Mouse (Mus musculus): ENCODE data around the gene Arvcf. TPM values are rescaled to one million over a fixed set of nuclear protein-coding genes. Genes with fewer than 3 reads are reported as not detected.

Arvcf gene
- polyA plus RNA-seq, 1 experiment from 2014 or later: 116 TPM

GRCm38 (mm10) chr16:18393595-18393994 lies 45.6 kb downstream of the Arvcf start:
- Histone ChIP-seq H3K36me3 (replicated peaks) (peaks cover 28% of the 10 kb centered on the region), H3K27me3 (ENCODE audit: poor library complexity, severe bottlenecking) (no peaks in the 10 kb centered on the region), H3K9me3 (no peaks in the 10 kb centered on the region), H3K4me1 (peaks cover 84% of the 10 kb centered on the region), H3K4me3 (peak overlapping the region; percentile 88), H3K27ac (peak overlapping the region; percentile 96)
- WGBS: 50% methylated on average over 5 of the region's 5 CpGs
- no peak for DNase-seq (ENCODE audit: extremely low spot score, low spot score)

GRCm38 (mm10) chr16:18394056-18394455 lies 46.1 kb downstream of the Arvcf start:
- Histone ChIP-seq H3K36me3 (replicated peaks) (peaks cover 32% of the 10 kb centered on the region), H3K4me3 (peak overlapping the region; percentile 88), H3K27me3 (ENCODE audit: poor library complexity, severe bottlenecking) (no peaks in the 10 kb centered on the region), H3K27ac (peak overlapping the region; percentile 96), H3K9me3 (no peaks in the 10 kb centered on the region), H3K4me1 (peaks cover 84% of the 10 kb centered on the region)
- 87% methylated on average over 3 of the region's 3 CpGs for WGBS
- DNase-seq (ENCODE audit: extremely low spot score, low spot score): no peak

GRCm38 (mm10) chr16:18394777-18395619 lies 47.0 kb downstream of the Arvcf start:
- Histone ChIP-seq H3K27ac (peak overlapping the region; percentile 84), H3K4me1 (peaks cover 84% of the 10 kb centered on the region), H3K4me3 (peak overlapping the region; percentile 41), H3K36me3 (replicated peaks) (peaks cover 42% of the 10 kb centered on the region), H3K9me3 (no peaks in the 10 kb centered on the region), H3K27me3 (ENCODE audit: poor library complexity, severe bottlenecking) (no peaks in the 10 kb centered on the region)
- 25% methylated on average over 11 of the region's 11 CpGs for WGBS
- no peak for DNase-seq (ENCODE audit: extremely low spot score, low spot score)

- peak overlapping the region; percentile 84 for H3K27ac ChIP-seq
- peaks cover 48% of the 10 kb centered on the region for H3K36me3 ChIP-seq (replicated peaks)
- H3K4me1 ChIP-seq: peaks cover 84% of the 10 kb centered on the region
- whole genome bisulfite sequencing: 44% methylated on average over 6 of the region's 7 CpGs
- H3K4me3 ChIP-seq: peak overlapping the region; percentile 41
- no peaks in the 10 kb centered on the region for H3K27me3 ChIP-seq (ENCODE audit: poor library complexity, severe bottlenecking)
- H3K9me3 ChIP-seq: no peaks in the 10 kb centered on the region
- no peak for DNase-seq (ENCODE audit: extremely low spot score, low spot score)
These were observed 47.6 kb downstream of the Arvcf start for GRCm38 (mm10) chr16:18395620-18396036.

- WGBS: 84% methylated on average over 2 of the region's 2 CpGs
- Histone ChIP-seq H3K36me3 (replicated peaks) (peaks cover 54% of the 10 kb centered on the region), H3K4me1 (peaks cover 90% of the 10 kb centered on the region), H3K4me3 (peak overlapping the region; percentile 41), H3K27ac (peak overlapping the region; percentile 84), H3K9me3 (no peaks in the 10 kb centered on the region), H3K27me3 (ENCODE audit: poor library complexity, severe bottlenecking) (no peaks in the 10 kb centered on the region)
- no peak for DNase-seq (ENCODE audit: extremely low spot score, low spot score)
These were observed 48.2 kb downstream of the Arvcf start for GRCm38 (mm10) chr16:18396201-18396600.

GRCm38 (mm10) chr16:18396791-18397621 lies 49.0 kb downstream of the Arvcf start:
- no peak for DNase-seq (ENCODE audit: extremely low spot score, low spot score)
- Histone ChIP-seq H3K4me3 (no peak overlapping the region), H3K9me3 (no peaks in the 10 kb centered on the region), H3K36me3 (replicated peaks) (peaks cover 62% of the 10 kb centered on the region), H3K4me1 (peaks cover 91% of the 10 kb centered on the region), H3K27ac (peak overlapping the region; percentile 84), H3K27me3 (ENCODE audit: poor library complexity, severe bottlenecking) (no peaks in the 10 kb centered on the region)
- 95% methylated on average over 27 of the region's 27 CpGs for WGBS

- H3K27me3 ChIP-seq (ENCODE audit: poor library complexity, severe bottlenecking): no peaks in the 10 kb centered on the region
- H3K4me3 ChIP-seq: peak overlapping the region; percentile 26; the same call in 1 of the 2 replicates
- H3K36me3 ChIP-seq (replicated peaks): peaks cover 92% of the 10 kb centered on the region
- no peaks in the 10 kb centered on the region for H3K9me3 ChIP-seq
- WGBS: 71% methylated on average over 9 of the region's 9 CpGs
- DNase-seq (ENCODE audit: extremely low spot score, low spot score): no peak
- peaks cover 69% of the 10 kb centered on the region for H3K4me1 ChIP-seq
- H3K27ac ChIP-seq: peak overlapping the region; percentile 89
These were observed 52.0 kb downstream of the Arvcf start for GRCm38 (mm10) chr16:18400028-18400427.

GRCm38 (mm10) chr16:18400472-18401216 lies 52.7 kb downstream of the Arvcf start:
- Histone ChIP-seq H3K36me3 (replicated peaks) (peaks cover 98% of the 10 kb centered on the region), H3K4me1 (peaks cover 67% of the 10 kb centered on the region)

GRCm38 (mm10) chr16:18403285-18403684 lies 55.3 kb downstream of the Arvcf start:
- Histone ChIP-seq H3K27ac (peak overlapping the region; percentile 89; the same call in 1 of the 2 replicates), H3K4me3 (no peak overlapping the region), H3K9me3 (no peaks in the 10 kb centered on the region), H3K27me3 (ENCODE audit: poor library complexity, severe bottlenecking) (no peaks in the 10 kb centered on the region), H3K4me1 (peaks cover 65% of the 10 kb centered on the region), H3K36me3 (replicated peaks) (peaks cover 97% of the 10 kb centered on the region)
- no peak for DNase-seq (ENCODE audit: extremely low spot score, low spot score)
- WGBS: 91% methylated on average over 12 of the region's 12 CpGs

More at GRCm38 (mm10) chr16:18400472-18401216, 52.7 kb downstream of the Arvcf start:
- DNase-seq (ENCODE audit: extremely low spot score, low spot score): peak; percentile 88
- 40% methylated on average over 7 of the region's 7 CpGs for WGBS
- H3K27ac ChIP-seq: peak overlapping the region; percentile 89
- H3K4me3 ChIP-seq: peak overlapping the region; percentile 26
- no peaks in the 10 kb centered on the region for H3K27me3 ChIP-seq (ENCODE audit: poor library complexity, severe bottlenecking)
- no peaks in the 10 kb centered on the region for H3K9me3 ChIP-seq

GRCm38 (mm10) chr16:18405091-18405854 lies 57.3 kb downstream of the Arvcf start:
- WGBS: 92% methylated on average over 13 of the region's 13 CpGs

GRCm38 (mm10) chr16:18405876-18406275 lies 57.9 kb downstream of the Arvcf start:
- Histone ChIP-seq H3K4me3 (no peak overlapping the region), H3K9me3 (no peaks in the 10 kb centered on the region), H3K27me3 (ENCODE audit: poor library complexity, severe bottlenecking) (no peaks in the 10 kb centered on the region), H3K4me1 (peaks cover 59% of the 10 kb centered on the region), H3K36me3 (replicated peaks) (peaks cover 97% of the 10 kb centered on the region), H3K27ac (peak overlapping the region; percentile 44; the same call in 1 of the 2 replicates)
- 70% methylated on average over 2 of the region's 2 CpGs for WGBS
- DNase-seq (ENCODE audit: extremely low spot score, low spot score): no peak

More at GRCm38 (mm10) chr16:18405091-18405854, 57.3 kb downstream of the Arvcf start:
- Histone ChIP-seq H3K27ac (peak overlapping the region; percentile 44; the same call in 1 of the 2 replicates), H3K4me3 (no peak overlapping the region), H3K4me1 (peaks cover 59% of the 10 kb centered on the region), H3K36me3 (replicated peaks) (peaks cover 97% of the 10 kb centered on the region), H3K9me3 (no peaks in the 10 kb centered on the region), H3K27me3 (ENCODE audit: poor library complexity, severe bottlenecking) (no peaks in the 10 kb centered on the region)
- no peak for DNase-seq (ENCODE audit: extremely low spot score, low spot score)

All from forebrain, embryonic 10.5 days (tissue).